Mouse (Mus musculus) MEL (cell line): ENCODE data around the gene Six1. TPM values are rescaled to one million over a fixed set of nuclear protein-coding genes. Genes with fewer than 3 reads are reported as not detected.

Experiments
- DNase-seq: peaks from one replicate; pipeline ENCODE4 v3.0.0; 2011; ENCODE audit warnings: low read depth, low spot score
- H3K27ac ChIP-seq: 2 replicates; pipeline ENCODE4 v1.5.1; 2012; ENCODE audit warnings: low read depth, mild to moderate bottlenecking, control low read depth, low read length, moderate library complexity; ENCODE audit not compliant: control insufficient read depth
- H3K27me3 ChIP-seq, 2 experiments: fragments of 150-350 bp in 1 of 2; sonication (generic) in 1 of 2; 2 replicates each; pipeline ENCODE4 v1.6.1; 2012; ENCODE audit warnings: low read length in 2 of 2, mild to moderate bottlenecking in 2 of 2, improper control_type of control experiment in 1 of 2, moderate library complexity in 1 of 2; ENCODE audit not compliant: insufficient read depth in 2 of 2, control insufficient read depth in 1 of 2
- H3K36me3 ChIP-seq, 2 experiments: 2 replicates each; pipeline ENCODE4 v1.6.1; 2012 to 2014; ENCODE audit warnings: low read length in 2 of 2, improper control_type of control experiment in 1 of 2, inconsistent platforms in 1 of 2, mild to moderate bottlenecking in 1 of 2; ENCODE audit not compliant: insufficient read depth in 2 of 2, control insufficient read depth in 1 of 2
- H3K4me1 ChIP-seq, 2 experiments: fragments of 150-350 bp in 1 of 2; sonication (generic) in 1 of 2; 2 replicates each; pipeline ENCODE4 v1.6.1; 2012; ENCODE audit warnings: low read length in 2 of 2, improper control_type of control experiment in 1 of 2, mild to moderate bottlenecking in 1 of 2; ENCODE audit not compliant: insufficient read depth in 2 of 2, control insufficient read depth in 1 of 2
- H3K4me3 ChIP-seq, 2 experiments: fragments of 150-350 bp in 1 of 2; sonication (generic) in 1 of 2; 2 replicates each; pipeline ENCODE4 v1.5.1; 2012; ENCODE audit warnings: low read depth in 2 of 2, low read length in 2 of 2, mild to moderate bottlenecking in 2 of 2, moderate library complexity in 2 of 2, control low read depth in 1 of 2, improper control_type of control experiment in 1 of 2; ENCODE audit not compliant: control insufficient read depth in 1 of 2, insufficient read depth in 1 of 2
- H3K79me2 ChIP-seq: 2 replicates; pipeline ENCODE4 v1.6.1; 2012; ENCODE audit warnings: mild to moderate bottlenecking, low read length, moderate library complexity; ENCODE audit not compliant: control insufficient read depth, poor library complexity, insufficient read depth
- H3K9ac ChIP-seq: 2 replicates; pipeline ENCODE4 v1.6.1; 2012; ENCODE audit warnings: low read depth, mild to moderate bottlenecking, control low read depth, low read length, moderate library complexity; ENCODE audit not compliant: control insufficient read depth, poor library complexity, severe bottlenecking
- H3K9me3 ChIP-seq: fragments of 150-350 bp; sonication (generic); replicated peaks from 2 replicates; pipeline ENCODE4 v1.6.1; 2012; ENCODE audit warnings: mild to moderate bottlenecking, low read length, improper control_type of control experiment, moderate library complexity; ENCODE audit not compliant: insufficient read depth
- BHLHE40 ChIP-seq: IDR thresholded peaks from 2 replicates; pipeline ENCODE4 v1.6.1; 2012; ENCODE audit warnings: low read depth, mild to moderate bottlenecking, inconsistent platforms, low read length, improper control_type of control experiment, borderline replicate concordance
- CHD2 ChIP-seq: IDR thresholded peaks from 2 replicates; pipeline ENCODE4 v1.6.1; 2011; ENCODE audit warnings: low read length, improper control_type of control experiment
- E2F4 ChIP-seq: IDR thresholded peaks from 2 replicates; pipeline ENCODE4 v1.6.1; 2011; ENCODE audit warnings: low read depth, low read length, improper control_type of control experiment, borderline replicate concordance
- ETS1 ChIP-seq: IDR thresholded peaks from 2 replicates; pipeline ENCODE4 v1.6.1; 2012; ENCODE audit warnings: low read depth, mild to moderate bottlenecking, inconsistent platforms, low read length, improper control_type of control experiment, moderate library complexity
- GABPA ChIP-seq: IDR thresholded peaks from 2 replicates; pipeline ENCODE4 v1.6.1; 2012; ENCODE audit warnings: low read depth, mild to moderate bottlenecking, inconsistent platforms, low read length, improper control_type of control experiment, moderate library complexity
- HCFC1 ChIP-seq: IDR thresholded peaks from 2 replicates; pipeline ENCODE4 v1.6.1; 2012; ENCODE audit warnings: low read depth, mild to moderate bottlenecking, inconsistent platforms, low read length, improper control_type of control experiment, moderate library complexity
- JUND ChIP-seq: IDR thresholded peaks from 2 replicates; pipeline ENCODE4 v1.6.1; 2011; ENCODE audit warnings: low read depth, mild to moderate bottlenecking, improper control_type of control experiment, low read length
- MAX ChIP-seq: IDR thresholded peaks from 2 replicates; pipeline ENCODE4 v1.6.1; 2011; ENCODE audit warnings: low read length, improper control_type of control experiment
- MAZ ChIP-seq: IDR thresholded peaks from 2 replicates; pipeline ENCODE4 v1.6.1; 2012; ENCODE audit warnings: low read depth, mild to moderate bottlenecking, inconsistent platforms, low read length, improper control_type of control experiment
- MXI1 ChIP-seq: IDR thresholded peaks from 2 replicates; pipeline ENCODE4 v1.6.1; 2011; ENCODE audit warnings: mild to moderate bottlenecking, low read depth, low read length, improper control_type of control experiment
- NELFE ChIP-seq: IDR thresholded peaks from 2 replicates; pipeline ENCODE4 v1.6.1; 2011; ENCODE audit warnings: low read depth, low read length, improper control_type of control experiment
- NRF1 ChIP-seq: IDR thresholded peaks from 2 replicates; pipeline ENCODE4 v1.6.1; 2014; ENCODE audit warnings: low read depth, mild to moderate bottlenecking, inconsistent platforms, low read length, improper control_type of control experiment, moderate library complexity; ENCODE audit not compliant: poor library complexity, insufficient read depth, severe bottlenecking
- POLR2A ChIP-seq, 2 experiments: IDR thresholded peaks; 2 replicates each; pipeline ENCODE4 v1.6.1; 2011 to 2012; ENCODE audit warnings: low read length in 2 of 2, mild to moderate bottlenecking in 2 of 2, control low read depth in 1 of 2, improper control_type of control experiment in 1 of 2, low read depth in 1 of 2, moderate library complexity in 1 of 2; ENCODE audit not compliant: control insufficient read depth in 1 of 2, insufficient read depth in 1 of 2, poor library complexity in 1 of 2
- RAD21 ChIP-seq: IDR thresholded peaks from 2 replicates; pipeline ENCODE4 v1.6.1; 2011; ENCODE audit warnings: mild to moderate bottlenecking, low read depth, low read length, improper control_type of control experiment
- SIN3A ChIP-seq: IDR thresholded peaks from 2 replicates; pipeline ENCODE4 v1.6.1; 2012; ENCODE audit warnings: low read length, improper control_type of control experiment, inconsistent platforms
- TAL1 ChIP-seq: IDR thresholded peaks from 2 replicates; pipeline ENCODE4 v1.6.1; 2012; ENCODE audit warnings: mild to moderate bottlenecking, inconsistent platforms, low read length, moderate library complexity, mixed read lengths
- TBP ChIP-seq: IDR thresholded peaks from 2 replicates; pipeline ENCODE4 v1.8.0; 2011; ENCODE audit warnings: low read depth, low read length, improper control_type of control experiment
- TCF12 ChIP-seq: IDR thresholded peaks from 2 replicates; pipeline ENCODE4 v1.6.1; 2014; ENCODE audit warnings: low read depth, mild to moderate bottlenecking, inconsistent platforms, low read length, improper control_type of control experiment, moderate library complexity
- UBTF ChIP-seq: IDR thresholded peaks from 2 replicates; pipeline ENCODE4 v1.6.1; 2012; ENCODE audit warnings: low read depth, mild to moderate bottlenecking, inconsistent platforms, low read length, improper control_type of control experiment, moderate library complexity, borderline replicate concordance; ENCODE audit not compliant: insufficient read depth
- ZC3H11A ChIP-seq: IDR thresholded peaks from 2 replicates; pipeline ENCODE4 v1.6.1; 2012; ENCODE audit warnings: low read depth, mild to moderate bottlenecking, inconsistent platforms, low read length, improper control_type of control experiment
- ZMIZ1 ChIP-seq: IDR thresholded peaks from 2 replicates; pipeline ENCODE4 v1.6.1; 2012; ENCODE audit warnings: low read depth, mild to moderate bottlenecking, inconsistent platforms, low read length, improper control_type of control experiment, moderate library complexity
- ZNF384 ChIP-seq: IDR thresholded peaks from 2 replicates; pipeline ENCODE4 v1.6.1; 2012; ENCODE audit warnings: low read depth, mild to moderate bottlenecking, inconsistent platforms, low read length, improper control_type of control experiment
- polyA plus RNA-seq, 2 experiments: library from polyadenylated mRNA; stranded (reverse) in 1 of 2; unstranded in 1 of 2; fragments of >175 nt in 1 of 2; fragments of >200 nt in 1 of 2; gene quantifications; 2 replicates each; pipeline versions ENCODE4 v1.2.1 to v1.2.4; 2012; ENCODE audit warnings: low replicate concordance in 2 of 2, low read depth in 1 of 2; ENCODE audit not compliant: insufficient read length in 2 of 2, insufficient read depth in 1 of 2, missing spikeins in 1 of 2
- total RNA-seq: library from RNA; depleted of rRNA; stranded (reverse); fragments of 300-350 nt; gene quantifications from 2 replicates; pipeline ENCODE4 v1.2.3, GENCODE M21; 2012

The Six1 gene
- total and polyA plus RNA-seq, 3 experiments = not detected

GRCm38 (mm10) chr12:73094605-73095004 lies 40.9 kb upstream of the Six1 start:
- TF ChIP-seq ETS1 = no peak
- TF ChIP-seq NRF1 = no peak
- TF ChIP-seq RAD21 = no peak
- no peak for TF ChIP-seq ZMIZ1
- no peak for TF ChIP-seq MXI1
- no peak for TF ChIP-seq MAZ
- no peak for TF ChIP-seq TBP
- no peak for TF ChIP-seq ZC3H11A
- no peak for TF ChIP-seq NELFE
- no peak for DNase-seq
- H3K4me3 ChIP-seq = no peak overlapping the region
- H3K9me3 ChIP-seq = no peaks in the 10 kb centered on the region
- H3K4me1 ChIP-seq = no peaks in the 10 kb centered on the region
- H3K79me2 ChIP-seq = no peaks in the 10 kb centered on the region
- H3K36me3 ChIP-seq = no peaks in the 10 kb centered on the region
- no peak overlapping the region for H3K9ac ChIP-seq
- no peak overlapping the region for H3K27ac ChIP-seq
- H3K27me3 ChIP-seq = no peaks in the 10 kb centered on the region

DNA sequence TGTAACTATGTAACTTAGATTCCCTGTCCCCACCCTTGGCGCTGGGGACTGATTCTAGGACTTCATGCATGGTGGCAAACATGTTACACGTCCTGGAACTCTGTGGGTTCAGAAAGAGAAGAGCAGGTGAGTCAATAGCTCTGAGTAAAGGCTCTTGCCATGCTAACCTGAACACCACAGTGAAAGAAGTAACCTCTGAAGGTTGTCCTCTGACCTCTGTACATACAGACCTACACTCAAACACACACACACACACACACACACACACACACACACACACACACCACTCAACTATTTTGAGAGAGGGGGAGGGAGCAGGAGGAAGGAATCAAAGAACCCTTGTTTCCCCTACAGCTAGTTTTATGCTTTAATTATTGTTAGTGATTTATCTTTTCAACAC lies 40.5 kb upstream of the Six1 start:
- no peaks in the 10 kb centered on the region for H3K36me3 ChIP-seq
- H3K27me3 ChIP-seq = no peaks in the 10 kb centered on the region
- no peaks in the 10 kb centered on the region for H3K9me3 ChIP-seq
- TF ChIP-seq E2F4 = no peak
- no peak for TF ChIP-seq BHLHE40
- no peak for TF ChIP-seq ZNF384
- TF ChIP-seq NELFE = no peak
- no peak for TF ChIP-seq HCFC1
- no peak for TF ChIP-seq TAL1
- no peak for TF ChIP-seq RAD21
- no peak for TF ChIP-seq GABPA
- no peak for TF ChIP-seq CHD2
- no peak for TF ChIP-seq MAX
- TF ChIP-seq ETS1 = no peak
- no peak for TF ChIP-seq TCF12
- no peak for TF ChIP-seq POLR2A (IDR thresholded peaks at IDR 0.05; ENCODE audit: control insufficient read depth in 1 of 2, insufficient read depth in 1 of 2, low read depth in 1 of 2, low read length in 2 of 2, poor library complexity in 1 of 2)
- TF ChIP-seq ZMIZ1 = no peak
- no peak for TF ChIP-seq UBTF
- TF ChIP-seq JUND = no peak
- no peak for TF ChIP-seq TBP
- TF ChIP-seq SIN3A = no peak
- TF ChIP-seq, all 39 proteins: peak for 0
- no peak overlapping the region for H3K4me3 ChIP-seq
- no peaks in the 10 kb centered on the region for H3K79me2 ChIP-seq
- no peak overlapping the region for H3K9ac ChIP-seq
- DNase-seq = no peak
- H3K27ac ChIP-seq = no peak overlapping the region
- no peaks in the 10 kb centered on the region; a peak in 1 of 4 replicates for H3K4me1 ChIP-seq
